Mouse (Mus musculus) CH12.LX (cell line): ENCODE data around the gene Cda.

ENCODE experiments used
- BHLHE40 ChIP-seq: IDR thresholded peaks from 2 replicates; pipeline ENCODE4 v1.6.1; 2011; ENCODE audit warnings: mild to moderate bottlenecking, low read depth, low read length, improper control_type of control experiment
- CHD1 ChIP-seq: IDR thresholded peaks from 2 replicates; pipeline ENCODE4 v1.6.1; 2012; ENCODE audit warnings: low read depth, low read length, improper control_type of control experiment, inconsistent platforms
- CTCF ChIP-seq, 2 experiments: IDR thresholded peaks in 1 of 2; conservative IDR thresholded peaks in 1 of 2; 2 replicates each; pipeline ENCODE4 v1.5.1; 2011 to 2012; ENCODE audit warnings: low read depth in 2 of 2, low read length in 2 of 2, improper control_type of control experiment in 1 of 2, inconsistent platforms in 1 of 2, mild to moderate bottlenecking in 1 of 2, moderate library complexity in 1 of 2
- EP300 ChIP-seq: IDR thresholded peaks from 2 replicates; pipeline ENCODE4 v1.6.1; 2011; ENCODE audit warnings: low read length, improper control_type of control experiment
- GABPA ChIP-seq: IDR thresholded peaks from 2 replicates; pipeline ENCODE4 v1.6.1; 2012; ENCODE audit warnings: low read depth, low read length, improper control_type of control experiment, inconsistent platforms; ENCODE audit not compliant: insufficient replicate concordance
- PAX5 ChIP-seq: IDR thresholded peaks from 2 replicates; pipeline ENCODE4 v1.6.1; 2012; ENCODE audit warnings: low read length, inconsistent platforms, mixed read lengths
- POLR2A ChIP-seq: IDR thresholded peaks from 2 replicates; pipeline ENCODE4 v1.6.1; 2011; ENCODE audit warnings: low read depth, mild to moderate bottlenecking, improper control_type of control experiment, low read length
- TCF12 ChIP-seq: IDR thresholded peaks from 2 replicates; pipeline ENCODE4 v1.6.1; 2014; ENCODE audit warnings: low read depth, mild to moderate bottlenecking, inconsistent platforms, low read length, improper control_type of control experiment
- USF1 ChIP-seq: IDR thresholded peaks from 2 replicates; pipeline ENCODE4 v1.6.1; 2014; ENCODE audit warnings: low read depth, mild to moderate bottlenecking, inconsistent platforms, low read length, improper control_type of control experiment

DNA sequence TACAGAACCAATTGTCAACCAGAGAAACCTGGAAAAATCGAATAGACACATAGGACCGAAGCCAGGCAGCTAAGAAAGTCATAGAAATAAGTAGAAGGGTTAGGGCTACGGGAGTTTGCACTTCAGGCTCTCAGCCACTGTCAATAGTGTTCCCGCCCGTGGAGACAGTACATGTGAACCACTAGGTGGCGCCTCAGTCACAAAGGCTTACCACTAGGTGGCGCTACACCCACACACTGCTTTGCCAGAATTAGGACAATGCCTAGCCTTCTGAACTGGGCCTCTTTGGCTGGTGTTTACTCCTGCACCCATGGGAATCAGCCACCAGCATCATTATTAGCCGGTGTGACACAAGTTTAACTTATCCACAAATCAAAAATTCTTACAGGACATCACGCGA lies 48.3 kb downstream of the Cda start:
- TF ChIP-seq POLR2A (no peak), CTCF (conservative IDR thresholded peaks at IDR 0.05 in 1 of 2, IDR thresholded peaks at IDR 0.05 in 1 of 2; ENCODE audit: low read depth in 2 of 2, low read length in 2 of 2) (peak; percentile 99 to 100), GABPA (no peak), EP300 (no peak), USF1 (no peak), TCF12 (peak; percentile 26; the same call in 1 of the 2 replicates), BHLHE40 (no peak), PAX5 (no peak), CHD1 (no peak)
